Mouse (Mus musculus): ENCODE data around the gene Ybx1.
A peak's percentile ranks its signal among the peaks of the same experiment; 100 is the strongest.

Gene Ybx1

GRCm38 (mm10) chr4:119263459-119263858 is 30.9 kb downstream of the Ybx1 start:
- DNase-seq, result no peak

GRCm38 (mm10) chr4:119262483-119262882 is 31.9 kb downstream of the Ybx1 start:
- DNase-seq, result no peak

DNA sequence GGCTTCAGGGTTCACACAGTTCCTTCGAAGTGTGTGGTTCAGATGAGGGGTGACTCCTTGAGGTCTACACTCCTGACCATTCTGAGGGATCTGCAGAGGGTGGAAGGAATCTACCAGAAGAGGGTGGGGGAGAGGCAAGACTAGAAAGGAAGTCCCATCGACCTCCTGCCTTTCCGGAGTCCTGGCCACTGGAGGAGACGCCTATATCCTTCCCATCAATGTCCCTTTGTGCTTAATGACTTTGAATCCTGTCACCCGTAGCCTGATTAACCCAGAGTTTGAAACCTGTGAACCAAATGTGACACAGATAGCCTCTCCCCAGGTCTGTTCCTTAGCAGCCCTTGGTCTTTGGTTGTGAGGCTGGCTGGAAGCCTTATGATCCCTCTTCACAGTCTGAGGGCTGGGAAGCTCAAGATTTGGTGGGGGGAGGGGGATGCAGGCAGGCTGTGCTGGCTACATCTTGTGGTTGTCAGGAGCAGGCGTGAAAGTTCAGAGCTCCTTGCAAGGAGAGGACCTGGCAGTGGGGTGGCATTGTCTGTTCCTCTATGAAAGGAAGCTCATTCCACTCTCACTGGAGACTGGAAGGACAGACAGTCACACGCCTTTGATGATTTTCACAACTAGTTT is 33.2 kb downstream of the Ybx1 start:
- DNase-seq, result no peak

GRCm38 (mm10) chr4:119259344-119260254 is 34.8 kb downstream of the Ybx1 start:
- peak; percentile 42 for DNase-seq

DNA sequence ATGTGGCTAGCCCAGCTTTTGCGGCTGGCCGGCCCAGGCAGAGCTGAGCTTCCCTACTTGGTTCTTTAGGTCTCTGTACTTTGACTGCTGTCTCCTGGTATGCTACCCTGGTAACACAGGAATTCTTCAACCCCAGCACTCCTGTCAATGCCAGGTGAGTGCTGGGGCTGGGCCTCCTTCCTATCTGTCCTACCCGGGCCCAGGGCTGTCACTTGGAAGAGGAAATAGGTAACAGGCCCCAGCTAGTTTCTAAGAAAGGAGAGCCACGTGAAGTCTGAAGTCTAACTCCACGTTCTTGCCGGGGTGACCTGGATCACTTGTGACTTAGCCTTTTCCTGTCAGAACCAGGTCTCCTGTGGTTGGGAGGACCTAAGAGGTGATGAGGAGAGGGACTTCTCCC is 37.3 kb downstream of the Ybx1 start:
- DNase-seq, result no peak

DNA sequence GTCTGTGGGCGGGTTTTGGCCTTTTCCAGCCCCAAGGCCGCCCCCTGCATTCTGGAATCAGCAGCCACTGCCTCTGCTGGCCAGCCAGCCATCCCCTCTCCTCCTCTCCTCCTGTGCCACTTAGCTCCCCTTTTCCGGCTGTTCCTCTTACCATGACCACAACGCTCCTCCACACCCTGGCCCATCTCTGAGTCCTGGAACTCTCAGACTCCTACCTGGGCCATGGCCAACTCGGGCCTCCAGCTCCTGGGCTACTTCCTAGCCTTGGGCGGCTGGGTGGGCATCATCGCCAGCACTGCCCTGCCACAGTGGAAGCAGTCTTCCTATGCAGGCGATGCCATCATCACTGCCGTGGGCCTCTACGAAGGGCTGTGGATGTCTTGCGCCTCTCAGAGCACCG is 39.1 kb downstream of the Ybx1 start, which contains the start of gene Cldn19:
Cldn19 (plus strand) TSS at position 64 of the 400 bp plus-strand sequence.
- DNase-seq, result peak; percentile 49

- DNase-seq, result peak; percentile 71
These were observed 40.3 kb downstream of the Ybx1 start for GRCm38 (mm10) chr4:119254012-119254618.

GRCm38 (mm10) chr4:119252025-119252808 is 42.2 kb downstream of the Ybx1 start:
- peak; percentile 40 for DNase-seq

DNA sequence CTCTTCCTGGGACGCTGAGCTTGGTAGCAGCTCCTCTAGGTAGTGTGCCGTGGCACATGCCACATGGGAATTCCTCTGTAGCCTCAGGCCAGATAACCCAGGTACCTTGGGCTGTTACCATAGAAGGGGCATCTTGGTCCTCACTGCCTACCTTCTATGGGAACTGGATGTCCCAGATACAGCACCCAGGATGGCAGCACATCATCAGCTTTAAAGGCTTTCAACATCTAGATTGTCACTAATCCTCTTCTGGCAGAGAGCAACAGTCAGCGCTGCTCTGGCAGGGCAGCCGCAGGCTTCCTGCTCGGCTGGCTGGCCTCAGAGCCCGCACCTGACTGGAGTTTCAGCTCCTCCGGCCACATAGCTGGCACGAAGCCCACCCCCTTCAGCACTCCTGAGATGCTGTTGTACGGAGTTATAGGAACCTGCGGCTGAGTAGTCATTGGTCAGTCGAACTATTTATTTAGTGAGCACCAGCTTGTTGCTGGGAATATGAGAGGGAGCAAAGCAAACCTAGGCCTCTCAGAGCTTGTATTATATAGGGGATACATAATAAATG is 45.9 kb downstream of the Ybx1 start:
- DNase-seq, result peak; percentile 73

- peak; percentile 91 for DNase-seq
These were observed 46.8 kb downstream of the Ybx1 start for GRCm38 (mm10) chr4:119247462-119248235.

DNA sequence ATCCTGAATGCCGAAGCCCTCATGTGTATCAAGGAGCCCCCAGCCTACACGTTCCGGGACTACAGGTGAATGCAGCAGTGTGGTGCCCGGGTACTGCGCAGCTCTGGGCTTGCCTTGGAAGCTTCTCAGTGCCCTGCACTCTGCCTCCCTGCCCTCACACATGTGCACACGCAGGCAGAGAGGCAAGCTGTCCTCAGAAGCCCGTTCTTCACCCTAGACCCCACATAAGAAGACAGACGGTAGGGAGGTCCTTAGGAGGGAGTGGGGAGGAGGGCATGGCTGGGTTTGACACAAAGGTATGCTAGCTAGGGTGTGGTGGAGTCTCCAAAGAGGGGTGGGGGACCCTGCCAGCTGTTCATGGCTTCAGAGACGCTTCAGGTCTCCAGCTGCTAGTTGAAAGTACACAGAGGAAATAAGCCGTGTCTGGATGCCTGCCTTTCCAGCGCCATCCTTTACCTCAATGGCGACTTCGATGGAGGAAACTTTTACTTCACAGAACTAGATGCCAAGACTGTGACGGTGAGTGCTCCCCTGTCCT is 47.6 kb downstream of the Ybx1 start:
- DNase-seq, result no peak

DNA sequence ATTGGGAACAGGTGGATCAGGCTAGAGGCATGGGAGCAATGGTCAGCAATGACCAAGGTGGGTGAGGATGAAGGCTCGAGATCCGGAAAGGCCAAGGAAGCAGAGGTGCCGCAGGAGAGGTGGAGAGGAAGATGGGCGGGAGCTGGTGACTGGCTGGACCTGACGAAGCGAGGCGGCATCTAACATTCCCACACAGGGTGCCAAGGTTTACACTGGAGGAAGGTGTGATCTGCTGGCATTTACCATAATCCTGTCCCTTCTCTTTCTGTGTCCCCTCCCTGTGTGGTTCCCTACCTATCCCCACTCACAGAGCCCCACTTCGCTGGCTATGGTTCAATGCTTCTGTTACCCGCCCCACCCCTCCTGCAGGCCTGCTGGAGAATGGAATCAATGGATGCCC is 48.4 kb downstream of the Ybx1 start:
- no peak for DNase-seq

DNA sequence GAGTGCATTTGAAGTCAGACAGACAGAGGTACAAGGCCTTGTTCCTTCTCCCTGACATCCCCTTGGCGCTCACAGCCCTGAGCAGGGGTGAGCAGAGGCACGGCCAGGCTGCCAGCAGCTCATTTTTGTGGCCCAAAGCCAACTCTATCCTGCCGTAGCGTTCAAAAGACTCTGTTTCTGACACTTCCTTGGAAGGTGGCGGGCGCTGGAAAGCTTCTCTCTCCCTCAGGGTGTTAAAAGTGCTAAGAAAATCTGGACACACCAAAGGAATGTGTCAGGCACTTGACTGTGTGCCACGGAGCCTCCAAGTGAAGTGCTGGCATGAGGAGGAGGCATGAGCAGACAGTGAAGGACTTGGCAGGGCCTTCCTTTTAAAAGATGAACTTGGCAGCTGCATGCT is 48.8 kb downstream of the Ybx1 start:
- peak; percentile 37 for DNase-seq

- no peak for DNase-seq
These were observed 49.8 kb downstream of the Ybx1 start for GRCm38 (mm10) chr4:119244468-119245240.

- no peak for DNase-seq
These were observed 51.8 kb downstream of the Ybx1 start for GRCm38 (mm10) chr4:119242571-119242970.

DNA sequence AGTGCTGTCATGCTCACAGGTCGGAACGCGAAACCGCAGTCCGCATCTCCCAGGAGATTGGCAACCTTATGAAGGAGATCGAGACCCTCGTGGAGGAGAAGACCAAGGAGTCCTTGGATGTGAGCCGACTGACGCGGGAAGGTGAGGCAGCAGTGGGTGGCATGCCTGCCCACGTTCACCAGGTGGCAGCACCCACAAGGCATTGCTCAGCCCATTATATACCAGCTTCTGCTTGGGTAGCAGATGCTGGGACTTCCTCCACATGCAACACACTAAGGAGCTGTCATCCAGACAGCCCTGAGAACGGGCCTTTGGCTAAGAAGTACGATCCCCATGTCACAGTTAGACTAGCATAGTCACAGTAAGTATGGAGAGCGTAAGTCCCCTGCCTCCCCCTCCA is 52.7 kb downstream of the Ybx1 start:
- peak; percentile 56 for DNase-seq

DNA sequence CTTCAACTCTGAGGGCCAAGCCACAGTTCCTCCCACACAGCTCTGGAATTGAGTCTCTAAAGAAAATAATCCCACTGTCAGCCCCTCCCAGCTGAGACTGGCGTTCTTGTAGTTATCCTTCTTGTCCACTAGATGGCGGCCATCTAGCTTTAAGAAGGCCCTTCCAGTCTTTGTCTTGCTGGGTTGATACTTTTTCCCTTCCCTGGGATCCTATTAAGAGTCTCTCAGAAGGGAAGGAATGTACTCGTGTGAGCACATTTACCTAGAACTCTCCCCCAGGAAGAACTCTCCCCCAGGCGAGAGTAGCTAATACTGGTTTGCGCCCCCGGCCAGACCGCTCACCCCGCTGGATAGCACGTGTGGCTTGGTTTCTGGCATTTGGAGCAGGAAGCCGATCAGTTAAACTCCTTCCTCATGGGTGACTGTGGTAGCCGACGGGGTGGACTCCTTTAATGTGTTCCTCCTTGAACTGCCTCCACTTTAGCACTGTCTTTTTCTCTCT is 55.2 kb downstream of the Ybx1 start:
- peak; percentile 46 for DNase-seq

DNA sequence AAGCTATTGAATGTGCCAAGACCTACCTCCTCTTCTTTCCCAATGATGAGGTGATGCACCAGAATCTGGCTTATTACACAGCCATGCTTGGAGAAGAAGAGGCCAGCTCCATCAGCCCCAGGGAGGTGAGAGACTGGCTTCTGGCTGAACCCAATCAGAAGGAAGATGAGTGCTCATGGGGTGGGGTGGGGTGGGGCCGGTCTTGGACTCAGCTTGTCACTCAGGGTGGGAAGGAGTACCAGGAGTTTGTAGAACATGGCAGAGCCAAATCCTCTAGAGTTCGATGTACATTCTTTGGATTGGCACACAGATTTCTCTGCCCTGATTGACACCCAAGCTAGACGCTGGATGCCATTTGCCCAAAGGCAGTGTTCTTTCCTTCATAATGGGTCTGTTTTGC is 55.7 kb downstream of the Ybx1 start:
- DNase-seq, result no peak

DNA sequence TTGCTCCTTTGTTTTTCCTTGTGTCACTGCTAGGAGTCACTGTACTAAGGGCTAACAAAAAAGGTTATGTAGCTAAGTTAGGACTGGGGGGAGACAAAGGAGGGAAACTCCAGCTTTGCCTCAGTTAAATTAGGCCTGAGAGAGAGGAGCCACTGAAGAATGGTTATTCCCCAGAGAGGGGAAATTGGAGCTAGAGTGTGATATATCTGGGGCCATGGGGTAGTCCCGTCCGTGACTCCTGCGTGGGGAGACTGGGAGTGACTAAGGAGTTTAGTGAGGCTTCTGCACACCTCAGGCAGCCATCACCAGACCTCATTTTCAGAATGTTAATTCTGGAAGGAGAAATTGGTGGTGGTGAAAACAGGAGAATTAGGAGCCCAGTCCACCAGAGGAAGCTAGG is 60.1 kb downstream of the Ybx1 start:
- DNase-seq, result no peak

DNA sequence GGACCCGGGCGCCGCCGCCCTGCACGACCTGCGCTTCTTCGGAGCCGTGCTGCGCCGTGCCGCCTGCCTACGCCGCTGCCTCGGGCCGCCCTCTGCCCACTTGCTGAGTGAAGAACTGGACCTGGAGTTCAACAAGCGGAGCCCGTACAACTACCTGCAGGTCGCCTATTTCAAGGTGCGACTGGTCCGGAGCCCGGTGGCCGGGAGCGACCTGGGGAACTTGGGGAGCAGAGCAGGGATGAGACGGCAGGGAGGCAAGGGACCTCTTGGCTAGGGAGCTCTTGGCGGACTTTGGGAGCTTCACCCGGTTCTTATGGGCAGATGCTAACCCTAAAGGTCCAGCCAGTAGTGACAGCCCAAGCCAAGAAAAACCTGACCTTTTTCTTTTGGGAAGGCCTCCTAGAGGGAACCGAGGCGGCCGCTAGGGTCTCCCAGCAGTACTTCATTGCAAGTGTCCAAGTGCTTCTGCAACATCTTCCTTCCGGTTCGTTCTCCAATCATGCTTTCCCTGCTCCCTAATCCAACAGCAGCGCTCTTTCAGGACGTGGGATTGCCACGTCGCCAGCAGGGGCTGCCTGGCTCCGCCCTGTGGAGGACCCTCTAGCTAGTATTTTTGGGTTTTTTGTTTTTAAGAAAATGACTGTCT is 61.0 kb downstream of the Ybx1 start:
- DNase-seq, result peak; percentile 67

Measured in kidney, postnatal 10 days (tissue).